Mouse (Mus musculus): ENCODE results near the gene Chst3. TPM values are rescaled to one million over a fixed set of nuclear protein-coding genes. Genes with fewer than 3 reads are reported as not detected.
A peak's percentile ranks its signal among the peaks of the same experiment; 100 is the strongest.
"Not testable (repeated sequence)": the region's sequence is repeated elsewhere in the genome, so short reads cannot be mapped to it uniquely, and the experiment has no call there.

Gene Chst3
- polyA plus RNA-seq, 1 experiment from 2014 or later: 1.3 TPM

- ATAC-seq (replicated peaks; ENCODE audit: low FRiP score, low TSS enrichment, low read depth) (no peak), DNase-seq (ENCODE audit: low spot score) (no peak)
- H3K36me3 ChIP-seq (ENCODE audit: control insufficient read depth, insufficient read depth, low read length): no peaks in the 10 kb centered on the region
- H3K9ac ChIP-seq (ENCODE audit: low read length): no peak overlapping the region
- no peak overlapping the region for H3K27ac ChIP-seq (ENCODE audit: low read depth)
- no peak overlapping the region for H3K4me3 ChIP-seq (ENCODE audit: low read depth, low read length)
- no peaks in the 10 kb centered on the region for H3K4me1 ChIP-seq (replicated peaks; ENCODE audit: control insufficient read depth, insufficient read depth, low read length)
- no peak overlapping the region for H3K4me2 ChIP-seq (ENCODE audit: low read length)
- no peaks in the 10 kb centered on the region for H3K9me3 ChIP-seq (ENCODE audit: control insufficient read depth, low read length)
- no peaks in the 10 kb centered on the region for H3K27me3 ChIP-seq (replicated peaks; ENCODE audit: control insufficient read depth, insufficient read depth, low read length)
- 89% methylated on average over 3 of the region's 3 CpGs for WGBS
These were observed 77.4 kb downstream of the Chst3 start for GRCm38 (mm10) chr10:60141656-60142160.

GRCm38 (mm10) chr10:60140751-60141150 lies 78.3 kb downstream of the Chst3 start:
- no peak overlapping the region for H3K4me3 ChIP-seq (ENCODE audit: low read depth, low read length)
- H3K27me3 ChIP-seq (replicated peaks; ENCODE audit: control insufficient read depth, insufficient read depth, low read length): no peaks in the 10 kb centered on the region
- no peak overlapping the region for H3K9ac ChIP-seq (ENCODE audit: low read length)
- no peak for ATAC-seq (replicated peaks; ENCODE audit: low FRiP score, low TSS enrichment, low read depth)
- H3K36me3 ChIP-seq (ENCODE audit: control insufficient read depth, insufficient read depth, low read length): no peaks in the 10 kb centered on the region
- no peak for DNase-seq (ENCODE audit: low spot score)
- no peaks in the 10 kb centered on the region for H3K4me1 ChIP-seq (replicated peaks; ENCODE audit: control insufficient read depth, insufficient read depth, low read length)
- no peak overlapping the region for H3K4me2 ChIP-seq (ENCODE audit: low read length)
- H3K9me3 ChIP-seq (ENCODE audit: control insufficient read depth, low read length): no peaks in the 10 kb centered on the region
- no peak overlapping the region for H3K27ac ChIP-seq (ENCODE audit: low read depth)
- WGBS: 89% methylated on average over 4 of the region's 4 CpGs

- no peaks in the 10 kb centered on the region for H3K9me3 ChIP-seq (ENCODE audit: control insufficient read depth, low read length)
- peaks cover 5% of the 10 kb centered on the region for H3K4me1 ChIP-seq (replicated peaks; ENCODE audit: control insufficient read depth, insufficient read depth, low read length)
- DNase-seq (ENCODE audit: low spot score) (no peak), ATAC-seq (replicated peaks; ENCODE audit: low FRiP score, low TSS enrichment, low read depth) (no peak)
- no peak overlapping the region for H3K9ac ChIP-seq (ENCODE audit: low read length)
- no peak overlapping the region for H3K4me2 ChIP-seq (ENCODE audit: low read length)
- 83% methylated on average over 5 of the region's 5 CpGs for WGBS
- no peak overlapping the region for H3K27ac ChIP-seq (ENCODE audit: low read depth)
- no peaks in the 10 kb centered on the region for H3K36me3 ChIP-seq (ENCODE audit: control insufficient read depth, insufficient read depth, low read length)
- no peaks in the 10 kb centered on the region for H3K27me3 ChIP-seq (replicated peaks; ENCODE audit: control insufficient read depth, insufficient read depth, low read length)
- no peak overlapping the region for H3K4me3 ChIP-seq (ENCODE audit: low read depth, low read length)
These were observed 80.4 kb downstream of the Chst3 start for GRCm38 (mm10) chr10:60138680-60139079.

GRCm38 (mm10) chr10:60136935-60137334 lies 82.1 kb downstream of the Chst3 start:
- WGBS: 67% methylated on average over 7 of the region's 7 CpGs
- DNase-seq (ENCODE audit: low spot score) (no peak), ATAC-seq (replicated peaks; ENCODE audit: low FRiP score, low TSS enrichment, low read depth) (no peak)

GRCm38 (mm10) chr10:60136010-60136409 lies 83.0 kb downstream of the Chst3 start:
- H3K4me3 ChIP-seq (ENCODE audit: low read depth, low read length); DNase-seq (ENCODE audit: low spot score); ATAC-seq (replicated peaks; ENCODE audit: low FRiP score, low TSS enrichment, low read depth); H3K9me3 ChIP-seq (ENCODE audit: control insufficient read depth, low read length); H3K9ac ChIP-seq (ENCODE audit: low read length); H3K4me2 ChIP-seq (ENCODE audit: low read length); H3K36me3 ChIP-seq (ENCODE audit: control insufficient read depth, insufficient read depth, low read length); H3K27ac ChIP-seq (ENCODE audit: low read depth); H3K27me3 ChIP-seq (replicated peaks; ENCODE audit: control insufficient read depth, insufficient read depth, low read length): not testable (repeated sequence)
- WGBS: 42% methylated on average over 1 of the region's 1 CpGs
- peaks cover 11% of the 10 kb centered on the region for H3K4me1 ChIP-seq (replicated peaks; ENCODE audit: control insufficient read depth, insufficient read depth, low read length)

More at GRCm38 (mm10) chr10:60136935-60137334, 82.1 kb downstream of the Chst3 start:
- Histone ChIP-seq H3K9ac (ENCODE audit: low read length) (no peak overlapping the region), H3K27me3 (replicated peaks; ENCODE audit: control insufficient read depth, insufficient read depth, low read length) (no peaks in the 10 kb centered on the region), H3K4me1 (replicated peaks; ENCODE audit: control insufficient read depth, insufficient read depth, low read length) (peaks cover 11% of the 10 kb centered on the region), H3K9me3 (ENCODE audit: control insufficient read depth, low read length) (no peaks in the 10 kb centered on the region), H3K4me3 (ENCODE audit: low read depth, low read length) (no peak overlapping the region), H3K27ac (ENCODE audit: low read depth) (no peak overlapping the region), H3K36me3 (ENCODE audit: control insufficient read depth, insufficient read depth, low read length) (no peaks in the 10 kb centered on the region), H3K4me2 (ENCODE audit: low read length) (no peak overlapping the region)

GRCm38 (mm10) chr10:60134201-60134600 lies 84.9 kb downstream of the Chst3 start:
- H3K4me3 ChIP-seq (ENCODE audit: low read depth, low read length): no peak overlapping the region
- no peaks in the 10 kb centered on the region for H3K36me3 ChIP-seq (ENCODE audit: control insufficient read depth, insufficient read depth, low read length)
- no peak overlapping the region for H3K9ac ChIP-seq (ENCODE audit: low read length)
- no peak overlapping the region for H3K4me2 ChIP-seq (ENCODE audit: low read length)
- peaks cover 11% of the 10 kb centered on the region for H3K4me1 ChIP-seq (replicated peaks; ENCODE audit: control insufficient read depth, insufficient read depth, low read length)
- WGBS: 49% methylated on average over 9 of the region's 9 CpGs
- ATAC-seq (replicated peaks; ENCODE audit: low FRiP score, low TSS enrichment, low read depth): no peak
- no peaks in the 10 kb centered on the region for H3K27me3 ChIP-seq (replicated peaks; ENCODE audit: control insufficient read depth, insufficient read depth, low read length)
- 0 out of 2 replicates have a peak overlapping the region, but pooled peaks have one; percentile 27 for H3K27ac ChIP-seq (ENCODE audit: low read depth)
- DNase-seq (ENCODE audit: low spot score): no peak
- H3K9me3 ChIP-seq (ENCODE audit: control insufficient read depth, low read length): no peaks in the 10 kb centered on the region

- no peaks in the 10 kb centered on the region for H3K27me3 ChIP-seq (replicated peaks; ENCODE audit: control insufficient read depth, insufficient read depth, low read length)
- H3K4me3 ChIP-seq (ENCODE audit: low read depth, low read length): no peak overlapping the region
- no peak overlapping the region for H3K9ac ChIP-seq (ENCODE audit: low read length)
- H3K36me3 ChIP-seq (ENCODE audit: control insufficient read depth, insufficient read depth, low read length): no peaks in the 10 kb centered on the region
- H3K9me3 ChIP-seq (ENCODE audit: control insufficient read depth, low read length): no peaks in the 10 kb centered on the region
- DNase-seq (ENCODE audit: low spot score) (no peak), ATAC-seq (replicated peaks; ENCODE audit: low FRiP score, low TSS enrichment, low read depth) (peak; percentile 30; the same call in 1 of the 2 replicates)
- peaks cover 11% of the 10 kb centered on the region for H3K4me1 ChIP-seq (replicated peaks; ENCODE audit: control insufficient read depth, insufficient read depth, low read length)
- no peak overlapping the region for H3K27ac ChIP-seq (ENCODE audit: low read depth)
- H3K4me2 ChIP-seq (ENCODE audit: low read length): no peak overlapping the region
- WGBS: 23% methylated on average over 6 of the region's 6 CpGs
These were observed 85.6 kb downstream of the Chst3 start for GRCm38 (mm10) chr10:60133501-60133900.

Small RNA genes lying within 50 kb of the gene (microRNA-seq; reads per million reads assigned to microRNA genes)
- gene Gm22117: not detected

Other genes with a start within 250 kb of the Chst3 start
- 48.2 and 48.7 TPM in 2 replicates for gene Ascc1, start 216.5 kb downstream of the Chst3 start, polyA plus RNA-seq (2014; fragmentation: Nextera tagmentation; extraction: Ambion mirVana)
- gene Anapc16, start 216.1 kb downstream of the Chst3 start, polyA plus RNA-seq (2014; fragmentation: Nextera tagmentation; extraction: Ambion mirVana): 107 and 117 TPM in 2 replicates
- 3.1 and 3.7 TPM in 2 replicates for gene Spock2, start 113.0 kb downstream of the Chst3 start, polyA plus RNA-seq (2014; fragmentation: Nextera tagmentation; extraction: Ambion mirVana)
- gene Psap, start 58.4 kb upstream of the Chst3 start, polyA plus RNA-seq (2014; fragmentation: Nextera tagmentation; extraction: Ambion mirVana): 104 and 124 TPM in 2 replicates
- 6.0 and 6.1 TPM in 2 replicates for gene Vsir, start 127.6 kb upstream of the Chst3 start, polyA plus RNA-seq (2014; fragmentation: Nextera tagmentation; extraction: Ambion mirVana)
- 2.3 and 2.4 TPM in 2 replicates for gene Gm17455, start 180.5 kb upstream of the Chst3 start, polyA plus RNA-seq (2014; fragmentation: Nextera tagmentation; extraction: Ambion mirVana)

Measured in intestine, embryonic 14.5 days (tissue).